Mouse (Mus musculus): ENCODE results near the gene Ift57.
A peak's percentile ranks its signal among the peaks of the same experiment; 100 is the strongest.

The Ift57 gene

GRCm38 (mm10) chr16:49792446-49792878 is 93.4 kb downstream of the Ift57 start:
- peak in 1 of 2 experiments; percentile 23 for DNase-seq (ENCODE audit: low spot score in 2 of 2)

GRCm38 (mm10) chr16:49793596-49793995 is 94.6 kb downstream of the Ift57 start:
- DNase-seq (ENCODE audit: low spot score in 2 of 2): no peak

GRCm38 (mm10) chr16:49796271-49796670 is 97.2 kb downstream of the Ift57 start:
- DNase-seq (ENCODE audit: low spot score in 2 of 2): no peak

GRCm38 (mm10) chr16:49796954-49797353 is 97.9 kb downstream of the Ift57 start:
- DNase-seq (ENCODE audit: low spot score in 2 of 2): no peak

- no peak for DNase-seq (ENCODE audit: low spot score in 2 of 2)
Observed at GRCm38 (mm10) chr16:49798790-49799189, 99.8 kb downstream of the Ift57 start.

GRCm38 (mm10) chr16:49799597-49800561 is 100.8 kb downstream of the Ift57 start, which contains the start of gene Cd47:
Gene Cd47, plus strand, starts transcription at chr16:49800533.
- no peak for DNase-seq (ENCODE audit: low spot score in 2 of 2)

- DNase-seq (ENCODE audit: low spot score in 2 of 2): no peak
Observed at GRCm38 (mm10) chr16:49800996-49801395, 102.0 kb downstream of the Ift57 start.

GRCm38 (mm10) chr16:49801399-49801798 is 102.4 kb downstream of the Ift57 start:
- DNase-seq (ENCODE audit: low spot score in 2 of 2): no peak

- DNase-seq (ENCODE audit: low spot score in 2 of 2): no peak
Observed at GRCm38 (mm10) chr16:49802993-49803392, 104.0 kb downstream of the Ift57 start.

GRCm38 (mm10) chr16:49803932-49804461 is 105.0 kb downstream of the Ift57 start:
- no peak for DNase-seq (ENCODE audit: low spot score in 2 of 2)

GRCm38 (mm10) chr16:49806920-49807319 is 107.9 kb downstream of the Ift57 start:
- no peak for DNase-seq (ENCODE audit: low spot score in 2 of 2)

- no peak for DNase-seq (ENCODE audit: low spot score in 2 of 2)
Observed at GRCm38 (mm10) chr16:49807419-49807841, 108.4 kb downstream of the Ift57 start.

GRCm38 (mm10) chr16:49807862-49808430 is 108.9 kb downstream of the Ift57 start:
- DNase-seq (ENCODE audit: low spot score in 2 of 2): peak in 1 of 2 experiments; percentile 16

GRCm38 (mm10) chr16:49811897-49812296 is 112.9 kb downstream of the Ift57 start:
- no peak for DNase-seq (ENCODE audit: low spot score in 2 of 2)

GRCm38 (mm10) chr16:49812821-49813616 is 114.0 kb downstream of the Ift57 start:
- no peak for DNase-seq (ENCODE audit: low spot score in 2 of 2)

GRCm38 (mm10) chr16:49814419-49814818 is 115.4 kb downstream of the Ift57 start:
- no peak for DNase-seq (ENCODE audit: low spot score in 2 of 2)
